Mouse (Mus musculus) CD8-positive naive resting alpha-beta T cell, adult 2 months (primary cell): Measurements from ENCODE around the gene Rin2.
"Not testable (repeated sequence)": the region's sequence is repeated elsewhere in the genome, so short reads cannot be mapped to it uniquely, and the experiment has no call there.

ENCODE experiments used
- DNase-seq, 2 experiments: peaks; one replicate each; pipeline ENCODE4 v3.0.0; 2022; ENCODE audit warnings: low read depth in 2 of 2, low spot score in 2 of 2

The Rin2 gene

GRCm38 (mm10) chr2:145683536-145683935 lies 8.5 kb downstream of the Rin2 start:
- DNase-seq: no peak

- DNase-seq: no peak
Measured at GRCm38 (mm10) chr2:145684151-145684550, 9.1 kb downstream of the Rin2 start.

- no peak for DNase-seq
Measured at GRCm38 (mm10) chr2:145684891-145685290, 9.9 kb downstream of the Rin2 start.

- DNase-seq: no peak
Measured at GRCm38 (mm10) chr2:145686017-145686416, 11.0 kb downstream of the Rin2 start.

GRCm38 (mm10) chr2:145691367-145692009 lies 16.5 kb downstream of the Rin2 start:
- DNase-seq: no peak

- DNase-seq: no peak
Measured at GRCm38 (mm10) chr2:145697160-145697559, 22.1 kb downstream of the Rin2 start.

- DNase-seq: no peak
Measured at GRCm38 (mm10) chr2:145699414-145700071, 24.5 kb downstream of the Rin2 start.

GRCm38 (mm10) chr2:145700237-145700985 lies 25.4 kb downstream of the Rin2 start:
- DNase-seq: no peak

GRCm38 (mm10) chr2:145701605-145702335 lies 26.8 kb downstream of the Rin2 start:
- DNase-seq: no peak

- DNase-seq: no peak
Measured at GRCm38 (mm10) chr2:145704738-145705137, 29.7 kb downstream of the Rin2 start.

- DNase-seq: no peak
Measured at GRCm38 (mm10) chr2:145709727-145710389, 34.8 kb downstream of the Rin2 start.

GRCm38 (mm10) chr2:145711512-145711911 lies 36.5 kb downstream of the Rin2 start:
- no peak for DNase-seq

GRCm38 (mm10) chr2:145712026-145712425 lies 37.0 kb downstream of the Rin2 start:
- DNase-seq: no peak

- no peak for DNase-seq
Measured at GRCm38 (mm10) chr2:145717539-145717938, 42.5 kb downstream of the Rin2 start.

- DNase-seq: no peak
Measured at GRCm38 (mm10) chr2:145718624-145719183, 43.7 kb downstream of the Rin2 start.

- DNase-seq: no peak
Measured at GRCm38 (mm10) chr2:145720157-145720556, 45.1 kb downstream of the Rin2 start.

GRCm38 (mm10) chr2:145720743-145721142 lies 45.7 kb downstream of the Rin2 start:
- DNase-seq: no peak

- not testable (repeated sequence) for DNase-seq
Measured at GRCm38 (mm10) chr2:145722304-145722703, 47.3 kb downstream of the Rin2 start.

- DNase-seq: no peak
Measured at GRCm38 (mm10) chr2:145724288-145724687, 49.3 kb downstream of the Rin2 start.

GRCm38 (mm10) chr2:145729414-145729813 lies 54.4 kb downstream of the Rin2 start:
- DNase-seq: no peak
